10 mouse cellular contexts compared by ENCODE assay signal in genomic region chrX:103990392-103990791, GRCm38 (mm10). TPM values are rescaled to one million over a fixed set of nuclear protein-coding genes. Genes with fewer than 3 reads are reported as not detected.
DNase-seq lines count a peak whose midpoint lies in the region; ATAC-seq and TF ChIP-seq lines count a peak whose summit lies in the region.
"Had no signal": no experiment of that assay in that cellular context is flagged by ENCODE, and none has a peak within 500 bp of the region (broad histone marks: within the 10 kb centered on the region; RNA-seq: fewer than 3 reads in every experiment).

No protein-coding gene starts in this region.

- no peak for DNase-seq in kidney, postnatal 0 days (ENCODE audit: low spot score)
- no peak for DNase-seq in kidney, adult 11 months
- peak; percentile 37 for DNase-seq in adrenal gland, postnatal 10 days
- peak; percentile 46 for DNase-seq in lung, postnatal 14 days
- DNase-seq in layer of hippocampus, adult 9-11 months: no peak
- no peak for DNase-seq in frontal cortex, postnatal 10 days (ENCODE audit: low spot score in 2 of 2)

- no peaks in the 10 kb centered on the region for H3K9me3 ChIP-seq in kidney, postnatal 0 days (replicated peaks; ENCODE audit: low read length)
- H3K9me3 ChIP-seq in E14TG2a.4 (ENCODE audit: low read length): no peaks in the 10 kb centered on the region
- no peaks in the 10 kb centered on the region for H3K9me3 ChIP-seq in intestine, embryonic 15.5 days
- H3K9me3 ChIP-seq: forebrain, embryonic 10.5 days had no signal

- no peak overlapping the region for H3K4me2 ChIP-seq in kidney, postnatal 0 days (ENCODE audit: low read length)
- H3K4me2 ChIP-seq in intestine, embryonic 15.5 days (replicated peaks): no peak overlapping the region

- TF ChIP-seq CTCF in kidney, postnatal 0 days (IDR thresholded peaks at IDR 0.05; ENCODE audit: low read depth): peak; percentile 46
- peak; percentile 21; the same call in 1 of the 2 replicates for TF ChIP-seq CTCF in E14TG2a.4 (conservative IDR thresholded peaks at IDR 0.05; ENCODE audit: low read length)

- no peak for ATAC-seq in kidney, postnatal 0 days (replicated peaks; ENCODE audit: low FRiP score, low read depth)
- no peak for ATAC-seq in intestine, embryonic 15.5 days
- ATAC-seq: midbrain, embryonic 16.5 days had no signal

- H3K4me3 ChIP-seq in kidney, postnatal 0 days (replicated peaks; ENCODE audit: low read depth, low read length): no peak overlapping the region
- H3K4me3 ChIP-seq in E14TG2a.4 (replicated peaks; ENCODE audit: low read length): no peak overlapping the region
- H3K4me3 ChIP-seq in intestine, embryonic 15.5 days (replicated peaks): no peak overlapping the region
- H3K4me3 ChIP-seq: forebrain, embryonic 10.5 days had no signal

- H3K36me3 ChIP-seq in kidney, postnatal 0 days (ENCODE audit: insufficient read depth, low read length): no peaks in the 10 kb centered on the region
- H3K36me3 ChIP-seq in E14TG2a.4 (ENCODE audit: insufficient read depth, low read length): no peaks in the 10 kb centered on the region
- no peaks in the 10 kb centered on the region for H3K36me3 ChIP-seq in intestine, embryonic 15.5 days
- H3K36me3 ChIP-seq: forebrain, embryonic 10.5 days had no signal

- H3K4me1 ChIP-seq in kidney, postnatal 0 days (replicated peaks; ENCODE audit: insufficient read depth, low read length): no peaks in the 10 kb centered on the region
- peaks cover 20% of the 10 kb centered on the region for H3K4me1 ChIP-seq in E14TG2a.4 (replicated peaks; ENCODE audit: low read depth, low read length)
- no peaks in the 10 kb centered on the region for H3K4me1 ChIP-seq in intestine, embryonic 15.5 days (replicated peaks)

- no peak overlapping the region for H3K27ac ChIP-seq in kidney, postnatal 0 days
- H3K27ac ChIP-seq in intestine, embryonic 15.5 days: no peak overlapping the region
- H3K27ac ChIP-seq: forebrain, embryonic 10.5 days had no signal

- 68% methylated on average over 2 of the region's 2 CpGs for WGBS in kidney, postnatal 0 days
- WGBS in intestine, embryonic 15.5 days: 75% methylated on average over 2 of the region's 2 CpGs

- no peaks in the 10 kb centered on the region for H3K27me3 ChIP-seq in kidney, postnatal 0 days (ENCODE audit: insufficient read depth, low read length)
- peaks cover 15% of the 10 kb centered on the region for H3K27me3 ChIP-seq in E14TG2a.4 (ENCODE audit: insufficient read depth, low read length)
- H3K27me3 ChIP-seq in intestine, embryonic 15.5 days (replicated peaks): no peaks in the 10 kb centered on the region

- H3K9ac ChIP-seq in kidney, postnatal 0 days (ENCODE audit: low read depth, low read length): no peak overlapping the region
- no peak overlapping the region for H3K9ac ChIP-seq in intestine, embryonic 15.5 days

RNA-seq across cellular contexts. Expression of gene Rlim, which starts 9.3 kb away (rescaled TPM):
- polyA plus RNA-seq in kidney, postnatal 0 days (2015; fragmentation: Nextera tagmentation; extraction: Ambion mirVana): 19.1 and 21.0 TPM in 2 replicates
- 10 to 100 TPM; 49.3 to 54.0 TPM for total RNA-seq in adrenal gland, postnatal 10 days (2021)
- polyA plus RNA-seq in intestine, embryonic 15.5 days (2015; fragmentation: Nextera tagmentation; extraction: Ambion mirVana): 28.0 and 29.2 TPM in 2 replicates

Comparison
In these comparisons a context has a peak if more than half of its experiments do, and no peak if none do; other contexts are left out.
1. DNase-seq: peak in adrenal gland, postnatal 10 days (single experiment) and lung, postnatal 14 days (single experiment); none in kidney, postnatal 0 days (single experiment), kidney, adult 11 months (single experiment), layer of hippocampus, adult 9-11 months (single experiment) and frontal cortex, postnatal 10 days (0 of 2).